Mouse (Mus musculus) hindbrain, postnatal 0 days (tissue): Measurements from ENCODE around the gene Adcy2. TPM values are rescaled to one million over a fixed set of nuclear protein-coding genes. Genes with fewer than 3 reads are reported as not detected.

Experiments
- ATAC-seq: fragments of 200-750 bp; cut with Nextera tagmentation; 2 replicates; pipeline ENCODE4 v1.8.0; 2017; ENCODE audit warnings: mild to moderate bottlenecking, moderate TSS enrichment, moderate library complexity
- DNase-seq: peaks from one replicate; pipeline ENCODE4 v3.0.0-alpha.2; 2015; ENCODE audit warnings: low spot score
- H3K27ac ChIP-seq: fragments of 300-500 bp; sonication (generic); 2 replicates; pipeline ENCODE4 v1.5.1; 2014; ENCODE audit warnings: mild to moderate bottlenecking
- H3K27me3 ChIP-seq: fragments of 300-500 bp; sonication (generic); 2 replicates; pipeline ENCODE4 v1.6.1; 2014; ENCODE audit warnings: low read length, mixed read lengths; ENCODE audit not compliant: insufficient read depth
- H3K36me3 ChIP-seq: fragments of 300-500 bp; sonication (generic); 2 replicates; pipeline ENCODE4 v1.6.1; 2014; ENCODE audit warnings: low read length, mixed read lengths; ENCODE audit not compliant: insufficient read depth
- H3K4me1 ChIP-seq: fragments of 300-500 bp; sonication (generic); 2 replicates; pipeline ENCODE4 v1.6.1; 2014; ENCODE audit warnings: antibody characterized with exemption, low read length, mixed read lengths; ENCODE audit not compliant: insufficient read depth
- H3K4me2 ChIP-seq: fragments of 300-500 bp; sonication (generic); 2 replicates; pipeline ENCODE4 v1.6.1; 2014; ENCODE audit warnings: low read depth, mild to moderate bottlenecking, low read length, moderate library complexity, mixed read lengths
- H3K4me3 ChIP-seq: fragments of 300-500 bp; sonication (generic); 2 replicates; pipeline ENCODE4 v1.5.1; 2014; ENCODE audit warnings: low read length
- H3K9ac ChIP-seq: fragments of 300-500 bp; sonication (generic); replicated peaks from 2 replicates; pipeline ENCODE4 v1.6.1; 2014; ENCODE audit warnings: mild to moderate bottlenecking, low read length, moderate library complexity, mixed read lengths
- H3K9me3 ChIP-seq: fragments of 300-500 bp; sonication (generic); 2 replicates; pipeline ENCODE4 v1.6.1; 2016; ENCODE audit warnings: low read length, mixed read lengths
- CTCF ChIP-seq: IDR thresholded peaks from 2 replicates; pipeline ENCODE4 v1.5.1; 2016; ENCODE audit warnings: antibody characterized with exemption, control low read depth, low read depth
- WGBS: fragments of 180-500 bp; shearing (Covaris S2); extraction: QIAGEN DNeasy Blood & Tissue Kit; methylation state at CpG from one replicate; pipeline ENCODE4 v1.1.7; 2014; 5-methylcytosine and 5-hydroxymethylcytosine counted together
- polyA plus RNA-seq: library from polyadenylated mRNA; unstranded; fragments of >200 nt; fragmentation: Nextera tagmentation; extraction: Ambion mirVana; gene quantifications from 2 replicates; pipeline ENCODE4 v1.2.1, GENCODE M21; 2015
- total RNA-seq: library from RNA; depleted of rRNA; stranded (reverse); fragments of >200 nt; gene quantifications from 2 replicates; pipeline ENCODE4 v1.2.3, GENCODE M21; 2014

Gene Adcy2
- total and polyA plus RNA-seq, 2 experiments from 2014 or later, result 16.7 to 44.2 TPM

GRCm38 (mm10) chr13:68581747-68582516, 417.4 kb downstream of the Adcy2 start, which contains the start of the genes Mtrr and Fastkd3:
Gene Mtrr, minus strand, starts transcription at chr13:68582149.
Gene Fastkd3, plus strand, starts transcription at chr13:68582234.
- peak; percentile 99 for DNase-seq
- Histone ChIP-seq H3K36me3 (peaks cover 15% of the 10 kb centered on the region; the same call in 1 of the 2 replicates), H3K27ac (peak within 1 kb of the TSS; percentile 77), H3K9ac (peak within 1 kb of the TSS; percentile 73), H3K27me3 (no peaks in the 10 kb centered on the region), H3K9me3 (no peaks in the 10 kb centered on the region), H3K4me3 (peak within 1 kb of the TSS; percentile 82), H3K4me1 (peaks cover 10% of the 10 kb centered on the region; the same call in 1 of the 2 replicates), H3K4me2 (peak within 1 kb of the TSS; percentile 90)
- ATAC-seq, result peak; percentile 99
- TF ChIP-seq CTCF, result no peak
- 2% methylated on average over 80 of the region's 81 CpGs for WGBS

- TF ChIP-seq CTCF, result peak; percentile 33
- Histone ChIP-seq H3K9ac (peak overlapping the region; percentile 73), H3K27me3 (no peaks in the 10 kb centered on the region), H3K4me1 (peaks cover 10% of the 10 kb centered on the region; the same call in 1 of the 2 replicates), H3K4me3 (peak overlapping the region; percentile 82), H3K27ac (peak overlapping the region; percentile 77; the same call in 1 of the 2 replicates), H3K4me2 (peak overlapping the region; percentile 90), H3K36me3 (peaks cover 20% of the 10 kb centered on the region; the same call in 1 of the 2 replicates), H3K9me3 (no peaks in the 10 kb centered on the region)
- no peak for DNase-seq
- WGBS, result 25% methylated on average over 14 of the region's 14 CpGs
- ATAC-seq, result no peak
These were observed 418.1 kb downstream of the Adcy2 start for GRCm38 (mm10) chr13:68581086-68581740.

- TF ChIP-seq CTCF, result no peak
- DNase-seq (no peak), ATAC-seq (no peak)
- Histone ChIP-seq H3K27me3 (no peaks in the 10 kb centered on the region), H3K9me3 (no peaks in the 10 kb centered on the region), H3K27ac (no peak overlapping the region), H3K36me3 (peaks cover 25% of the 10 kb centered on the region; the same call in 1 of the 2 replicates), H3K4me2 (no peak overlapping the region), H3K4me1 (peaks cover 8% of the 10 kb centered on the region; the same call in 1 of the 2 replicates), H3K9ac (no peak overlapping the region), H3K4me3 (no peak overlapping the region)
- WGBS, result 85% methylated on average over 7 of the region's 7 CpGs
These were observed 421.4 kb downstream of the Adcy2 start for GRCm38 (mm10) chr13:68577945-68578344.

- Histone ChIP-seq H3K4me2 (no peak overlapping the region), H3K9me3 (no peaks in the 10 kb centered on the region), H3K27me3 (no peaks in the 10 kb centered on the region), H3K4me1 (no peaks in the 10 kb centered on the region), H3K4me3 (no peak overlapping the region), H3K36me3 (peaks cover 32% of the 10 kb centered on the region; the same call in 1 of the 2 replicates), H3K9ac (no peak overlapping the region), H3K27ac (no peak overlapping the region)
- no peak for TF ChIP-seq CTCF
- ATAC-seq (no peak), DNase-seq (no peak)
- WGBS, result 79% methylated on average over 4 of the region's 4 CpGs
These were observed 424.9 kb downstream of the Adcy2 start for GRCm38 (mm10) chr13:68574398-68574797.

- no peak overlapping the region for H3K9ac ChIP-seq
- H3K9me3 ChIP-seq, result no peaks in the 10 kb centered on the region
- no peaks in the 10 kb centered on the region for H3K27me3 ChIP-seq
- 70% methylated on average over 10 of the region's 10 CpGs for WGBS
- no peak overlapping the region for H3K4me2 ChIP-seq
- no peaks in the 10 kb centered on the region for H3K4me1 ChIP-seq
- no peak for DNase-seq
- H3K4me3 ChIP-seq, result no peak overlapping the region
- peaks cover 32% of the 10 kb centered on the region; the same call in 1 of the 2 replicates for H3K36me3 ChIP-seq
- TF ChIP-seq CTCF, result no peak
- ATAC-seq, result no peak
- no peak overlapping the region for H3K27ac ChIP-seq
These were observed 426.1 kb downstream of the Adcy2 start for GRCm38 (mm10) chr13:68572966-68573913.

- H3K9ac ChIP-seq, result no peak overlapping the region
- H3K4me3 ChIP-seq, result no peak overlapping the region
- TF ChIP-seq CTCF, result no peak
- no peak overlapping the region for H3K27ac ChIP-seq
- no peaks in the 10 kb centered on the region for H3K9me3 ChIP-seq
- no peak overlapping the region for H3K4me2 ChIP-seq
- peaks cover 32% of the 10 kb centered on the region; the same call in 1 of the 2 replicates for H3K36me3 ChIP-seq
- ATAC-seq (no peak), DNase-seq (no peak)
- 83% methylated on average over 19 of the region's 19 CpGs for WGBS
- no peaks in the 10 kb centered on the region for H3K4me1 ChIP-seq
- H3K27me3 ChIP-seq, result no peaks in the 10 kb centered on the region
These were observed 427.1 kb downstream of the Adcy2 start for GRCm38 (mm10) chr13:68572247-68572646.
